Mouse (Mus musculus) heart, postnatal 0 days (tissue): Measurements from ENCODE around the gene Pirt.

Source experiments
- CTCF ChIP-seq: IDR thresholded peaks from 2 replicates; pipeline ENCODE4 v1.5.1; 2016; ENCODE audit warnings: antibody characterized with exemption, control low read depth, low read depth
- EP300 ChIP-seq: IDR thresholded peaks from 2 replicates; pipeline ENCODE4 v1.6.1; 2016; ENCODE audit warnings: antibody characterized with exemption, low read depth

DNA sequence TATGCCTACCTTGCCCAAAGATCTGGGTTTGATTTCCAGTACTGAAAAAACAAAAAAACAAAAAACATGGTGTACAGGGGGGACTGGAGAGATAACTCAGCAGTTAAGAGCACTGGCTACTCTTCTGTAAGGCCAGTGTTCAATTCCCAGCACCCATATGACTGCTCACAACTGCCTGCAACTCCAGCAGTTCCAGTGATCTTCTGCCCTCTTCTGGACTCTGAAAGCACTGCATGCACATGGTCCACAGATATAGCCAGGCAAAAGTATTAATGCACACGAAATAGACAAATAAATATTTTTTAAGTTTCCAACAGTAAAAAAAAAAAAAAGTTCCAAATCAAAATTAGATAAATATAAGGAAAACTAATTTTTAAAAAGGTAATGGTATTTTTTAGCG, 13.0 kb upstream of the Pirt start:
- TF ChIP-seq CTCF (no peak), EP300 (no peak)
